Mouse (Mus musculus) heart, postnatal 0 days (tissue): ENCODE data around the gene Eps15l1.

Experiments
- CTCF ChIP-seq: IDR thresholded peaks from 2 replicates; pipeline ENCODE4 v1.5.1; 2016; ENCODE audit warnings: antibody characterized with exemption, control low read depth, low read depth
- EP300 ChIP-seq: IDR thresholded peaks from 2 replicates; pipeline ENCODE4 v1.6.1; 2016; ENCODE audit warnings: antibody characterized with exemption, low read depth

GRCm38 (mm10) chr8:72322471-72322889 is 98.8 kb downstream of the Eps15l1 start:
- TF ChIP-seq CTCF (no peak), EP300 (no peak)
